Mouse (Mus musculus) heart, embryonic 16.5 days (tissue): Measurements from ENCODE around the gene Lypd4. TPM values are rescaled to one million over a fixed set of nuclear protein-coding genes. Genes with fewer than 3 reads are reported as not detected.

Source experiments
- ATAC-seq: fragments of 200-750 bp; cut with Nextera tagmentation; replicated peaks from 2 replicates; pipeline ENCODE4 v1.8.0; 2017; ENCODE audit warnings: moderate number of reproducible peaks; ENCODE audit not compliant: insufficient read depth, low FRiP score; ENCODE audit errors: extremely low read depth
- H3K27ac ChIP-seq: fragments of 300-500 bp; sonication (generic); 2 replicates; pipeline ENCODE4 v1.5.1; 2014; ENCODE audit warnings: mild to moderate bottlenecking, low read length, control low read depth, moderate library complexity
- H3K27me3 ChIP-seq: fragments of 300-500 bp; sonication (generic); 2 replicates; pipeline ENCODE4 v1.6.1; 2014; ENCODE audit warnings: low read length, mixed read lengths; ENCODE audit not compliant: control insufficient read depth, insufficient read depth
- H3K36me3 ChIP-seq: fragments of 300-500 bp; sonication (generic); 2 replicates; pipeline ENCODE4 v1.6.1; 2014; ENCODE audit not compliant: control insufficient read depth, insufficient read depth
- H3K4me1 ChIP-seq: fragments of 300-500 bp; sonication (generic); 2 replicates; pipeline ENCODE4 v1.6.1; 2014; ENCODE audit warnings: low read length, mixed read lengths; ENCODE audit not compliant: control insufficient read depth, insufficient read depth
- H3K4me2 ChIP-seq: fragments of 300-500 bp; sonication (generic); 2 replicates; pipeline ENCODE4 v1.6.1; 2014; ENCODE audit warnings: low read depth, mild to moderate bottlenecking, control low read depth, low read length
- H3K4me3 ChIP-seq: fragments of 300-500 bp; sonication (generic); 2 replicates; pipeline ENCODE4 v1.5.1; 2014; ENCODE audit warnings: mild to moderate bottlenecking, control low read depth, low read length
- H3K9ac ChIP-seq: fragments of 300-500 bp; sonication (generic); 2 replicates; pipeline ENCODE4 v1.6.1; 2014; ENCODE audit warnings: low read length, control low read depth
- H3K9me3 ChIP-seq: fragments of 300-500 bp; sonication (generic); replicated peaks from 2 replicates; pipeline ENCODE4 v1.6.1; 2016; ENCODE audit warnings: low read length; ENCODE audit not compliant: control insufficient read depth
- WGBS: fragments of 180-500 bp; shearing (Covaris S2); extraction: QIAGEN DNeasy Blood & Tissue Kit; methylation state at CpG from one replicate; pipeline ENCODE4 v1.1.7; 2014; 5-methylcytosine and 5-hydroxymethylcytosine counted together
- polyA plus RNA-seq: library from polyadenylated mRNA; unstranded; fragments of >200 nt; fragmentation: Nextera tagmentation; extraction: Ambion mirVana; gene quantifications from 2 replicates; pipeline ENCODE4 v1.2.1, GENCODE M21; 2015

Gene Lypd4
- not detected in 2 replicates for polyA plus RNA-seq

GRCm38 (mm10) chr7:24869532-24870165, at the start of gene Lypd4, which contains the start of gene Dmrtc2:
Gene Lypd4 (minus strand): TSS chr7:24869941.
Gene Dmrtc2 (plus strand): TSS chr7:24870057.
- Histone ChIP-seq H3K27ac (no peak within 1 kb of the TSS), H3K36me3 (no peaks in the 10 kb centered on the region), H3K9me3 (0 out of 2 replicates have a peak, but pooled peaks cover 5% of the 10 kb centered on the region), H3K9ac (no peak within 1 kb of the TSS), H3K4me3 (no peak within 1 kb of the TSS), H3K4me1 (no peaks in the 10 kb centered on the region), H3K27me3 (peaks cover 20% of the 10 kb centered on the region), H3K4me2 (no peak within 1 kb of the TSS)
- no peak for ATAC-seq
- WGBS: 41% methylated on average over 40 of the region's 41 CpGs

DNA sequence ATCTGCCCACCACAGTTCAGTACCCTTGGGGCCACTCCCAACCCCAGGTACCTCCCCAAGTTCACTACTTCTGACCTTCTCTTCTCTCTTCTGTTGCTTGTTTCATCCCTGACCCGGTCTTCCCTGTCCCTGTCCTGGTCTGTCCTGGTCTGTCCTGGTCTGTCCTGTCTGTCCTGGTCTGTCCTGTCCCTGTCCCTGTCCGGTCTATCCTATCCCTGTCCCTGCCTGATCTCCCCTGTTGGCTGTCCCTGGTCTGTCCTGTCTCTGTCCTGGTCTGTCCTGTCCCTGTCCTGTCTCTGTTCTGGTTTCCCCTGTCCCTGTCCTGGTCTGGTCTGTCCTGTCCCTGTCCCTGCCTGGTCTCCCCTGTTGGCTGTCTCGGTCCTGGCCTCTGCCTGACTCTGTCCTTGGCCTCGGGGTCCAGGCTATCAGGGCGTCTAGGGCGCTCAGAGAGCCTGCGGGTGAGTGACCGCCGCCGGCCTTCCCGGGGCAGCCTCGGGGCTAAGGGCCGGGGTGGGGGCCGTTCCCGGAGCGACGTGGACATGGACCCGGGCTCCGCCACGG, 49.1 kb upstream of the Lypd4 start:
- no peak for ATAC-seq
- no peak overlapping the region for H3K4me3 ChIP-seq
- H3K4me2 ChIP-seq: no peak overlapping the region
- H3K27me3 ChIP-seq: no peaks in the 10 kb centered on the region
- no peaks in the 10 kb centered on the region for H3K9me3 ChIP-seq
- H3K4me1 ChIP-seq: no peaks in the 10 kb centered on the region
- H3K36me3 ChIP-seq: peaks cover 56% of the 10 kb centered on the region
- no peak overlapping the region for H3K9ac ChIP-seq
- WGBS: 90% methylated on average over 20 of the region's 20 CpGs
- no peak overlapping the region for H3K27ac ChIP-seq

DNA sequence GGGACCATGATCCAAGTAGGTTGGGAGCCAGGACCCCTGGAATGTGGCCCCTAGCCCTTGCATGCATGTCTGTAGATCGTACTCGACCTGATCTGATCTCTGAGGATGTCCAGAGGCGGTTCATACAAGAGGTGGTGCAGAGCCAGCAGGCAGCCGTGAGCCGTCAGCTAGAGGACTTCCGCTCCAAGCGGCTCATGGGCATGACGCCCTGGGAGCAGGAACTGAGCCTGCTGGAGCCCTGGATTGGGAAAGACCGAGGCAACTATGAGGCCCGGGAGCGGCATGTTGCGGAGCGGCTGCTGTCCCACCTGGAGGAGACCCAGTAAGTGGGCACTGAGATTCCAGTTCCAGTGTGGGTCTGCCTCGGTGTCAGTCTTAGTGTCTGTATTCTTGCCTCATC, 42.7 kb upstream of the Lypd4 start:
- Histone ChIP-seq H3K4me1 (no peaks in the 10 kb centered on the region; the same call in 1 of the 2 replicates), H3K4me3 (no peak overlapping the region), H3K36me3 (peaks cover 35% of the 10 kb centered on the region), H3K9ac (no peak overlapping the region), H3K9me3 (no peaks in the 10 kb centered on the region), H3K4me2 (no peak overlapping the region), H3K27me3 (no peaks in the 10 kb centered on the region), H3K27ac (no peak overlapping the region)
- 91% methylated on average over 14 of the region's 14 CpGs for WGBS
- ATAC-seq: no peak

- peaks cover 14% of the 10 kb centered on the region for H3K36me3 ChIP-seq
- WGBS: 37% methylated on average over 13 of the region's 13 CpGs
- peak overlapping the region; percentile 59 for H3K27ac ChIP-seq
- peaks cover 26% of the 10 kb centered on the region for H3K4me1 ChIP-seq
- peak overlapping the region; percentile 45 for H3K9ac ChIP-seq
- H3K9me3 ChIP-seq: no peaks in the 10 kb centered on the region
- H3K4me2 ChIP-seq: peak overlapping the region; percentile 40
- ATAC-seq: no peak
- peak overlapping the region; percentile 23 for H3K4me3 ChIP-seq
- H3K27me3 ChIP-seq: no peaks in the 10 kb centered on the region
Measured at GRCm38 (mm10) chr7:24907211-24907748, 37.5 kb upstream of the Lypd4 start.

DNA sequence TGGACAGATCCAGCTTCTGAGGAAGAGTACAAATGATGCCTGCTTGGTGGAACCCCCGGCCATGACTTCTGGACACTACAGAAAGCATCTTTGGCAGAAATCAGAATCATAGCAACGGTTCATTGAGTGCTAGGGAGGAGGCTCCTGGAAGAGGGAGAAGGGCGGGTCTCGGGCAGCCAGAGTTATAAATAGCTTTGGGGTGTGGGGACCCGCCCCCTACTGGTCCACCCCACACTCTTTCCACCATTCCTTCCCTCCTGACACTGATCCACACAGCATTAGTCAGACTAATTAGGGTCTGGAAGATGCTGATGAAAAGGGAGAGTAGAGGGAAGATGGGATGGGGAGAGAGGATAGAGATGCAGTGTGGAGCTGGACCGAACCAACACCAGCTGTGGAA, 36.8 kb upstream of the Lypd4 start:
- H3K27ac ChIP-seq: peak overlapping the region; percentile 49
- peaks cover 10% of the 10 kb centered on the region for H3K36me3 ChIP-seq
- peaks cover 32% of the 10 kb centered on the region for H3K4me1 ChIP-seq
- H3K4me3 ChIP-seq: peak overlapping the region; percentile 5; the same call in 1 of the 2 replicates
- 21% methylated on average over 6 of the region's 6 CpGs for WGBS
- peak overlapping the region; percentile 40 for H3K4me2 ChIP-seq
- H3K9ac ChIP-seq: 0 out of 2 replicates have a peak overlapping the region, but pooled peaks have one; percentile 2
- H3K9me3 ChIP-seq: no peaks in the 10 kb centered on the region
- no peaks in the 10 kb centered on the region for H3K27me3 ChIP-seq
- no peak for ATAC-seq

GRCm38 (mm10) chr7:24904936-24905335, 35.2 kb upstream of the Lypd4 start:
- 9% methylated on average over 3 of the region's 3 CpGs for WGBS
- peak overlapping the region; percentile 65 for H3K27ac ChIP-seq
- H3K9ac ChIP-seq: peak overlapping the region; percentile 79
- H3K27me3 ChIP-seq: no peaks in the 10 kb centered on the region
- H3K4me2 ChIP-seq: peak overlapping the region; percentile 96
- peaks cover 10% of the 10 kb centered on the region for H3K36me3 ChIP-seq
- H3K4me3 ChIP-seq: peak overlapping the region; percentile 88
- no peak for ATAC-seq
- no peaks in the 10 kb centered on the region for H3K9me3 ChIP-seq
- H3K4me1 ChIP-seq: peaks cover 32% of the 10 kb centered on the region

- peak; percentile 94 for ATAC-seq
- peak overlapping the region; percentile 92 for H3K9ac ChIP-seq
- peak overlapping the region; percentile 88 for H3K4me3 ChIP-seq
- no peaks in the 10 kb centered on the region for H3K27me3 ChIP-seq
- H3K4me1 ChIP-seq: peaks cover 32% of the 10 kb centered on the region
- H3K36me3 ChIP-seq: peaks cover 8% of the 10 kb centered on the region
- peak overlapping the region; percentile 94 for H3K27ac ChIP-seq
- peak overlapping the region; percentile 96 for H3K4me2 ChIP-seq
- 0% methylated on average over 30 of the region's 30 CpGs for WGBS
- no peaks in the 10 kb centered on the region for H3K9me3 ChIP-seq
Measured at GRCm38 (mm10) chr7:24904070-24904483, 34.3 kb upstream of the Lypd4 start.

- no peaks in the 10 kb centered on the region for H3K27me3 ChIP-seq
- H3K4me2 ChIP-seq: peak overlapping the region; percentile 96
- peak overlapping the region; percentile 88 for H3K4me3 ChIP-seq
- ATAC-seq: no peak
- WGBS: 22% methylated on average over 10 of the region's 10 CpGs
- H3K9ac ChIP-seq: peak overlapping the region; percentile 92
- peaks cover 32% of the 10 kb centered on the region for H3K4me1 ChIP-seq
- H3K36me3 ChIP-seq: peaks cover 4% of the 10 kb centered on the region
- H3K9me3 ChIP-seq: no peaks in the 10 kb centered on the region
- H3K27ac ChIP-seq: peak overlapping the region; percentile 94
Measured at GRCm38 (mm10) chr7:24903444-24903825, 33.7 kb upstream of the Lypd4 start.
